Mouse (Mus musculus): ENCODE measurements around the gene Lima1.

Lima1 gene

DNA sequence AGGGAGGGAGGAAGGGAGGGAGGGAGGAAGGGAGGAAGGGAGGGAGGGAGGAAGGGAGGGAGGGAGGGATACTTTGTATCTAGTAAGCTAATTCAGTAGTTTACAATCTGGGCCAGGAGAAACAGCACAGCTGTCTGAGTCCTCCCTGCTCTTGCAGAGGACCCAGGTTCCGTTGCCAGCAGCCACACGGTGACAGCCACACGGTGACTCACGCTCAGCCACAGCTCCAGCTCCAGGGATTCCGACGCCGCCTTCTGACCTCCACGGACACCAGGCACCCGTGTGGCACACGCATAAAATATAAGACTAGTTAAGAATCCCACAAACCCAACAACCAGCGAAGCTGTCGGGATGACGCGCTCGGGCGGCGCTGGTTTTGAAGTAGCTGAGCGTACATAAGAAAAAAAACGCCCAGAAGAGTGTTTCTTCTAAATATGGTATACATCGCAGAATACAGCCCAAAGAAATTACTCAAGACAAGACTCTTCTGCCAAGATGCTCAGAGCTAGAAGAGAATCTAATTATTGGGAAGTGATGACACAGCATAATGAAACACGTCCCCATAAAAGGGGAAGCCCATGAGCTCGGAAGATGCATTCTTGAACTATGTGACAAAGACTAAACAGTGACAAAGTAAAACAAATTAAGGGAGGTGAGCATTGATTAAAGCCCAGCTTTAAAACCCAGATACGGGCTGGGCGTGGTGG lies 60.5 kb downstream of the Lima1 start:
- Histone ChIP-seq H3K27me3 (ENCODE audit: insufficient read depth, low read length) (no peaks in the 10 kb centered on the region), H3K4me3 (replicated peaks; ENCODE audit: low read length) (no peak overlapping the region), H3K36me3 (ENCODE audit: insufficient read depth, low read length) (peaks cover 85% of the 10 kb centered on the region), H3K9me3 (ENCODE audit: low read length) (no peaks in the 10 kb centered on the region), H3K4me1 (replicated peaks; ENCODE audit: low read depth, low read length) (peaks cover 55% of the 10 kb centered on the region)
- TF ChIP-seq CTCF (conservative IDR thresholded peaks at IDR 0.05; ENCODE audit: low read length) (no peak), POU5F1 (IDR thresholded peaks at IDR 0.05; ENCODE audit: borderline replicate concordance, low read length) (no peak), NANOG (IDR thresholded peaks at IDR 0.05; ENCODE audit: borderline replicate concordance, low read length) (no peak)

DNA sequence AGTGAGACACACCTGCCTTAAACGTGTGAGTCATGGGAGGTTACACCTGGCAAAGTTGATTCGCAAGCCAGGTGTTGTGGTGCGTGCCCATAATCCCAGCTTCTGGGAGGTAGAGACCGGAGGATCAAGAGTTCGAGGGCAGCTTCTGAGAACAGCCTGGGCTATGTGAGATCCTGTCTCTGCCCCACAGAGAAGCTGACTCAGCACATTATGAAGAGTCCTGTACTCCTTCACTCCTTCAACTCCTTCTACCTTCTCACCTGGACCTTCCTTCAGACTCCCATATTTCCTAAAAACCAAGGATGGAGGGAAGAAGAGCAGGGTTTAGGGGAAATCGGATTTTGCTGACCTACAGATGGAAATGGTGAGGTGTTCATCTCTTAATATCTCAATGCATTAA lies 61.6 kb downstream of the Lima1 start:
- no peaks in the 10 kb centered on the region for H3K9me3 ChIP-seq (ENCODE audit: low read length)
- peaks cover 83% of the 10 kb centered on the region for H3K36me3 ChIP-seq (ENCODE audit: insufficient read depth, low read length)
- TF ChIP-seq CTCF (conservative IDR thresholded peaks at IDR 0.05; ENCODE audit: low read length) (no peak), POU5F1 (IDR thresholded peaks at IDR 0.05; ENCODE audit: borderline replicate concordance, low read length) (no peak), NANOG (IDR thresholded peaks at IDR 0.05; ENCODE audit: borderline replicate concordance, low read length) (no peak)
- no peak overlapping the region for H3K4me3 ChIP-seq (replicated peaks; ENCODE audit: low read length)
- peaks cover 50% of the 10 kb centered on the region for H3K4me1 ChIP-seq (replicated peaks; ENCODE audit: low read depth, low read length)
- no peaks in the 10 kb centered on the region for H3K27me3 ChIP-seq (ENCODE audit: insufficient read depth, low read length)

DNA sequence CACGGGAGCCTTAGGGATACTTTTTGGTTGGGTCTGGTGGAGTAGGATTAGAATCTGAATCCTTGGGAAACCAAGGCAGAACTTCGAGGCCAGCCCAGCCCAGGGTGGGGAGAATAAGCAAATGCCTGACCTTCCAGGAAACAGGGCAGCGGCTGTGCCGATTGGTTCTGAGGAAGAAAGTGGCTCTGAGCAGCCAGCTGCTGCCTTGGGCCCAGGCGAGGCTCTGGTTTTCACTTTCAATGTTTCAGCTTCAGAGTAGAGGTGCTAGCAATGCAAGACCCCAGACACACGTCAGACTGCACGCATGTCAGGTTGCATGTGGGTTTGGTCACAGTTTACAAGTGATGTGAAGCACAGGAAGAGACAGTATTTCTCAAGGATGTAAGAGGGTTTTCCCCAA lies 63.2 kb downstream of the Lima1 start:
- TF ChIP-seq NANOG (IDR thresholded peaks at IDR 0.05; ENCODE audit: borderline replicate concordance, low read length) (no peak), POU5F1 (IDR thresholded peaks at IDR 0.05; ENCODE audit: borderline replicate concordance, low read length) (no peak), CTCF (conservative IDR thresholded peaks at IDR 0.05; ENCODE audit: low read length) (no peak)
- Histone ChIP-seq H3K4me1 (replicated peaks; ENCODE audit: low read depth, low read length) (peaks cover 57% of the 10 kb centered on the region), H3K4me3 (replicated peaks; ENCODE audit: low read length) (no peak overlapping the region), H3K27me3 (ENCODE audit: insufficient read depth, low read length) (no peaks in the 10 kb centered on the region), H3K36me3 (ENCODE audit: insufficient read depth, low read length) (peaks cover 86% of the 10 kb centered on the region), H3K9me3 (ENCODE audit: low read length) (no peaks in the 10 kb centered on the region)

DNA sequence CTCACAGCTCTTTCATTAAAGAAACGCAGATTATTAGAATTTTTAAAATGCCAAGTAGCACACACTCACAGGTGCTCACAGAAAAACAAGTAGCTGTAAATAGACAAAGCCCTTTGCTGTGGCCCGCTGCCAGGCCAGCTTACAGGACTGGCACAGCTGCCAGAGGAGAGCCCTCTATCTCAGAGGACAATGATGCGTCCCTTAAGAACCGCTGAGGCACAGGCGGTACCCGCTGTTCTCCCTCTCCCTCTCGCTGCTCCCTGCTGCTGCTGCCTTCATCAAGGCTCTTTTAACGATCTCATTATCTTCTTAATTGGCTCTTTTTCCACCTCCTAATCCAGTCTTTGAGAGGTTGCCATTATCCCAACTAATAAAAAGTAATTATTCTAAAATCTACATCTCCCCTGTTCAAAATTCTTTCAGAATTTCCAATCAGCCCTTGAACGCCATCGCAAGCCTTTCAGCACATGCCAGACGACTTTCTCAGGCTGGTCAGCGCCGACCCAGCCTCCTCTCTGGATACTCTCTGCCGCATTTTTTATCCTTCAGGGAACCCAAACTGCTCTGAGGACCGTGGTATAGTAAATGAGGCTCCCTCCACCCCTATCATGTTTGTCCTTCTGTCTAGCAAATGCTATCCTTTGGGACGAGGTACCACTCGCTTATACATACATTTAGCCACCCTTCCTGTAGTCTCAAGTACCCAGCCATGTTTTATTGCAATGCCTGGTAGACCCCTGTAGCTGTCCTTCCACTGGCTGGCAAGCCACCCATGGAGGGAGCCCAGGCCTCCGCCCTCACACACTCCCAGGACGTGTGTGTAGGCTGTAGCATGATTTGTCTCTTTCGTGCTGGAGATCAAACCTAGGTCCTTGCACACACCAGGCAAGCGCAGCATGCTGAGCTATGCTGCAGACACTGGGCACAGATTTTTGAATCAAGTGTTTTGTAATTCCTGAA lies 67.2 kb downstream of the Lima1 start:
- TF ChIP-seq NANOG (IDR thresholded peaks at IDR 0.05; ENCODE audit: borderline replicate concordance, low read length) (no peak), CTCF (conservative IDR thresholded peaks at IDR 0.05; ENCODE audit: low read length) (no peak)
- H3K36me3 ChIP-seq (ENCODE audit: insufficient read depth, low read length) = peaks cover 91% of the 10 kb centered on the region
- H3K4me1 ChIP-seq (replicated peaks; ENCODE audit: low read depth, low read length) = peaks cover 70% of the 10 kb centered on the region
- no peaks in the 10 kb centered on the region for H3K27me3 ChIP-seq (ENCODE audit: insufficient read depth, low read length)
- no peak overlapping the region for H3K4me3 ChIP-seq (replicated peaks; ENCODE audit: low read length)
- no peaks in the 10 kb centered on the region for H3K9me3 ChIP-seq (ENCODE audit: low read length)

DNA sequence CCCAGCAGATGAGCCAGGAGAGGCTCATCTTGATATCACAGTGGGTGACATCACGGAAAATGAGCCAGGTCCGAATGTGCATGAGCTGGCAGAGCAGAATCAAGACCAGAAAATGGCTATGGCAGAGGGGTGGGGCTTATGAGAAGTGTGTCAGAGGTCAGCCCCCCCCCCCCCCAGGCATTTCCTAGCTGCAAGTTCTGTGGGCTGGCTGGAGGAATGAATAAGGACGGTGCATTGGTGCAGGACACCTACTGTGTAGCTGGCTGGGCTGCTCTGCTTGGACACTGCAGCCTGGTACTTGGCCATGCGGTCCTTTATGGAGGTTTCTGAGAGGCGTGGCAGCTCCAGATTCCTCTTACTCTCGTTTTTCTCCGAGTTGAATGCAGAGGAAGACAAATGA lies 69.1 kb downstream of the Lima1 start:
- H3K36me3 ChIP-seq (ENCODE audit: insufficient read depth, low read length) = peaks cover 93% of the 10 kb centered on the region
- no peaks in the 10 kb centered on the region for H3K9me3 ChIP-seq (ENCODE audit: low read length)
- no peaks in the 10 kb centered on the region for H3K27me3 ChIP-seq (ENCODE audit: insufficient read depth, low read length)
- TF ChIP-seq NANOG (IDR thresholded peaks at IDR 0.05; ENCODE audit: borderline replicate concordance, low read length) (no peak), CTCF (conservative IDR thresholded peaks at IDR 0.05; ENCODE audit: low read length) (no peak), POU5F1 (IDR thresholded peaks at IDR 0.05; ENCODE audit: borderline replicate concordance, low read length) (no peak)
- H3K4me1 ChIP-seq (replicated peaks; ENCODE audit: low read depth, low read length) = peaks cover 67% of the 10 kb centered on the region
- H3K4me3 ChIP-seq (replicated peaks; ENCODE audit: low read length) = no peak overlapping the region

DNA sequence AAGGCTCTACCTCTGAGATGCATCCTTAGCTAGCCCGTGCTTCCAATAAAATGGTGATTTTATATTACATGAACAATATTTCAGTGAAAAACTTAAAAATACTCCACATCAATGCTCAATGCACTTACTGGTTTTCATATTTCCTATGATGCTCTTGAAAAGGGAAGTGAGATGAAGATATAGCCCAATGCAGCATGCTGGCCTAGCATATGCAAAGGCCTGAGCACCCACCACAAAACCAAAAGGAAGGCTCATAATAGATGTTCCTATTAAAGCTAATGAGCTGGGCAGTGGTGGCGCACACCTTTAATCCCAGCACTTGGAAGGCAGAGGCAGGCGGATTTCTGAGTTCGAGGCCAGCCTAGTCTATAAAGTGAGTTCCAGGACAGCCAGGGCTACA lies 69.6 kb downstream of the Lima1 start:
- H3K9me3 ChIP-seq (ENCODE audit: low read length) = no peaks in the 10 kb centered on the region
- peaks cover 65% of the 10 kb centered on the region for H3K4me1 ChIP-seq (replicated peaks; ENCODE audit: low read depth, low read length)
- peaks cover 93% of the 10 kb centered on the region for H3K36me3 ChIP-seq (ENCODE audit: insufficient read depth, low read length)
- no peak overlapping the region for H3K4me3 ChIP-seq (replicated peaks; ENCODE audit: low read length)
- TF ChIP-seq POU5F1 (IDR thresholded peaks at IDR 0.05; ENCODE audit: borderline replicate concordance, low read length) (no peak), NANOG (IDR thresholded peaks at IDR 0.05; ENCODE audit: borderline replicate concordance, low read length) (no peak), CTCF (conservative IDR thresholded peaks at IDR 0.05; ENCODE audit: low read length) (no peak)
- no peaks in the 10 kb centered on the region for H3K27me3 ChIP-seq (ENCODE audit: insufficient read depth, low read length)

DNA sequence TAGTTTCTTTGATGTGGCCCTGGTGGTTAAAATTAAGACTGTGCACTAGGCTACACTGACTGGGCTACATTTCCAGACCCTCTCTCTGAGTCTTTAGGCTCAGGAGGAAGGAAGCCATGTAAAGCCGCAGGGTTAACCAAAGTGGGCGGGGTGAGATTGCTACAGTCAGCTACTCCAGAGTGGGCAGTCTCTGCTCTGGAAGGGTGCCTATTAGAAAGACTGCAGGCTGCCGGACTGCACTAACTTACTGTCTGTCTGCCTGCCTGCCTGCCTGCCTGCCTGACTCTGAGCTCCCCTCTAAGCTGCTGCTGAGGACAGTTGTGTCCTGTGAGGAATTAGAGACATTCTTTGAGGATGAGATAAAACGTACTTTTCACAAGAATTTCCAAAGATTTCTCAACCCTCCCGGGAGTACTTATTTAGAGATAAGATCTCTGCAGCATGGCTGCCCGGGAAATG lies 72.0 kb downstream of the Lima1 start:
- no peak overlapping the region for H3K4me3 ChIP-seq (replicated peaks; ENCODE audit: low read length)
- H3K4me1 ChIP-seq (replicated peaks; ENCODE audit: low read depth, low read length) = peaks cover 76% of the 10 kb centered on the region
- no peaks in the 10 kb centered on the region for H3K9me3 ChIP-seq (ENCODE audit: low read length)
- peaks cover 92% of the 10 kb centered on the region for H3K36me3 ChIP-seq (ENCODE audit: insufficient read depth, low read length)
- no peak for TF ChIP-seq NANOG (IDR thresholded peaks at IDR 0.05; ENCODE audit: borderline replicate concordance, low read length)
- TF ChIP-seq CTCF (conservative IDR thresholded peaks at IDR 0.05; ENCODE audit: low read length) = no peak
- no peak for TF ChIP-seq POU5F1 (IDR thresholded peaks at IDR 0.05; ENCODE audit: borderline replicate concordance, low read length)
- no peaks in the 10 kb centered on the region for H3K27me3 ChIP-seq (ENCODE audit: insufficient read depth, low read length)

DNA sequence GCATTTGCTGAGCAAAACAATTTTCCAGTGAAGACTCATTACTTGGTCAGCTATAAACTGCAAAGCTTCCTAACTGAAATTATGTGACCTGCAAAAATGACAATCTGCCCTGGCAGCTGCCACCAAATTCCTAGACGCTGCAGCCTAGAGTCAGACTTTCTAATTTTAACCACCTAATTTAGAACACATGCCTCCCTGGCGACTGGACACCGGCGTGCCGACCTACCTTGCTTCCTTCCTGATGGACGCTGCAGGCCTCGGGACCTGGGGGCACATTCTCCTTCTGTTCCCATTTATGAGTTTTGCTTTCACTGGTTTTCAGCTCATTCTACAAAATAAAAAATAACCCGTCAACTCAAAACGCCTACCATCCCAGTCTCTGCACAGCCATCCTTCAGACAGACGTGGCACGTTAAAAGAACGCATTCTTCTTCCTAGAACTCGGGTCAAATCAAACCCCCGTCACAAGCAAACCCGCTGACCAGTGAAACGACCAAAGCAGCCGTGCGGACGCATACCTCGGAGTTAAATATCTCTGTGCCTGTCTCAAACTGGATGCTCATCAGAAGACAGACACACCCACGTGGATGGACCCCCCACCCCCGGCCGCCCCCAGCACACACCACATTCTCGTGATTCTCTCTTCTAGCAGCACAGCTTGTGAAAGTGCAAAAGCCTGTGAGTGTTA lies 73.2 kb downstream of the Lima1 start:
- Histone ChIP-seq H3K9me3 (ENCODE audit: low read length) (no peaks in the 10 kb centered on the region), H3K36me3 (ENCODE audit: insufficient read depth, low read length) (peaks cover 85% of the 10 kb centered on the region), H3K4me3 (replicated peaks; ENCODE audit: low read length) (no peak overlapping the region)

More for the DNA sequence above, 73.2 kb downstream of the Lima1 start:
- no peak for TF ChIP-seq POU5F1 (IDR thresholded peaks at IDR 0.05; ENCODE audit: borderline replicate concordance, low read length)
- Histone ChIP-seq H3K4me1 (replicated peaks; ENCODE audit: low read depth, low read length) (peaks cover 68% of the 10 kb centered on the region), H3K27me3 (ENCODE audit: insufficient read depth, low read length) (no peaks in the 10 kb centered on the region)

Measured in E14TG2a.4 (cell line).